Mouse (Mus musculus) kidney, postnatal 25 days (tissue): Measurements from ENCODE around the gene Lasp1.
"Not testable (repeated sequence)": the region's sequence is repeated elsewhere in the genome, so short reads cannot be mapped to it uniquely, and the experiment has no call there.

Experiments
- DNase-seq, 2 experiments: peaks; one replicate each; pipeline ENCODE4 v3.0.0; 2021; ENCODE audit warnings: mixed read lengths in 2 of 2

Lasp1 gene

DNA sequence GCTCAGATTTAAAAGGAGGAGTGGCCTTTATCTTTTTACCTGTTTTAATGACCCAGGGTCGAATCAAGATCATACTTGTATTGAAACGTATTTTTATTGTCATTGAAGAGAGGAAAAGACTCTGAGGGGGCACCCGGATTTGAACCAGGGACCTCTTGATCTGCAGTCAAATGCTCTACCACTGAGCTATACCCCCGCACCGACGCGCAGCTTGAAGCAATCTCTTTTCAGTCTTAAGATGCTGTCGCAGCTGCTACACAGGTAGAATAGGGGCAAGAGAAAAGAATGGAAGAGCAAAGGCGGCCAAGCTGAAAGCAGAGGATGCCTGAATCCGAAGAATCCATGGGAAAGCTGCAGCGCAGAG, at the start of gene Lasp1:
TSS of gene Lasp1 (plus strand) at position 219 of the 364 bp plus-strand sequence.
- DNase-seq, result peak; percentile 86 to 87

DNA sequence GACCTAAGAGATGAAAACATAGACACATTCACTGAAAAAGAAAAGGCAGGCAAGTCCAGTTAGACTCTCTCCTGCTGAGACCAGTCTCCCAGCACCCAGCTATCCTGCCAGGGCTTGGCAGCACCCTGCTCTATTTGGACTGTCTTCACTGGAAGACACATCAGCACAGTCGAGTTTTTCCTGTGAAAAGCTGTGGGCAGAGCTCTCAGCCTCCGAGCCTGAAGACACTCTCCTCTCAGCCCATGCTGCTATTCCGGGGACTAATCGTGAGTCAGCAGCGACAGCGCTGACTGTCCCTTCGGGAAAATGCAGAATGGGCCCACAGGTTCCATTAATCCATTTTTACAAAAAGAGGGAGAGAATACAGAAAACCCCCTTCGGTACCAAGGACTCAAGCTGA, 45.5 kb upstream of the Lasp1 start:
- no peak for DNase-seq

DNA sequence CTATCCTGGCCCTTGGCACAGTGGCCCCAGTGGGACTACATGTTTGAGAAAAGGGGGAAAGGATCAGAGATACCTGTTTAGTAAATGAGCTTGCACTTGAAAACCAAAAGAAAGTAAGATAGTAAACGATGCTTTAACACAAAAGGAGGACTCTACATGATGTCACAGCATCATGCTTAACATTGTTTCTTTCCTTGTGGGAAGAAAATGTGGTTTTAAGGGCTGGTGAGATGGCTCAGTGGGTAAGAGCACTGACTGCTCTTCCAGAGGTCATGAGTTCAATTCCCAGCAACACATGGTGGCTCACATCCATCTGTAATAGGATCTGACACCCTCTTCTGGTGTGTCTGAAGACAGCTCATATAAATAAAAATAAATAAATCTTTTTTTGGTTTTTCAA, 40.7 kb upstream of the Lasp1 start:
- no peak for DNase-seq

DNA sequence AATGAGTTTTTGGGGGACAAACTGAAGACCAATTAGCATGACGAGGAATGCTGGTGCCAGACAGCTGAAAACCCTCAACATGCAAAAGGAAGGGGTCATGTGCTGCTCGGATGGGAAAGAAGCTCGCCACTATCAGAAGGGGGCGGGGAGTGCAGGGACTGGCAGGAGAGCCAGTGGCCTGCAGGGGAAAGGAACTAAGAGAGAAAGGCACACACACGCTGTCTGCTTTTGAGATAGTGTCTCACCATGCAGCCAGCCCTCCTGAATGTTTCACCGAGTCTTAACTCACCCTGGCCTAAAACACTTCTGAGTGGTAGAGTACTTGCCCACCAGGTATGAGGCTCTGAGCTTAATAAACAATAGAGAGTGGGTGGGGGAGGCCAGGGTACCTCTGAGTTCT, 39.9 kb upstream of the Lasp1 start:
- no peak for DNase-seq

DNA sequence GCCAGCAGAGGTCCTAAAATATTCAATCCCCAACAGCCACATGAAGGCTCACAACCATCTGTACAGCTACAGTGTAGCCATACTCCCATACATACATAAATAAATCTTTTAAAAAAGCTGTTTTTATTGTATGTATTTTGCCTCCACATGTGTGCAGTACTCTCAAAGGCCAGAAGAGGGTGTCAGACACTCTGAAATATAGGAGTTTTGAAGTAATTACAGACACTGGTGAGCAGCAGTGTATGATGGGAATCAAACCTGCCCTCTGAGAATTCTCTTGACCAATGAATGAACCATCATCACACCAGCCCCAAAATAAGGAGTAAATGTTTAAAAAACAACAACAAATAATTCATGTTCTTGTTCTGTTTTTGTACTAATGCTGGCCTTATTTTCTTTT, 37.2 kb upstream of the Lasp1 start:
- no peak for DNase-seq

DNA sequence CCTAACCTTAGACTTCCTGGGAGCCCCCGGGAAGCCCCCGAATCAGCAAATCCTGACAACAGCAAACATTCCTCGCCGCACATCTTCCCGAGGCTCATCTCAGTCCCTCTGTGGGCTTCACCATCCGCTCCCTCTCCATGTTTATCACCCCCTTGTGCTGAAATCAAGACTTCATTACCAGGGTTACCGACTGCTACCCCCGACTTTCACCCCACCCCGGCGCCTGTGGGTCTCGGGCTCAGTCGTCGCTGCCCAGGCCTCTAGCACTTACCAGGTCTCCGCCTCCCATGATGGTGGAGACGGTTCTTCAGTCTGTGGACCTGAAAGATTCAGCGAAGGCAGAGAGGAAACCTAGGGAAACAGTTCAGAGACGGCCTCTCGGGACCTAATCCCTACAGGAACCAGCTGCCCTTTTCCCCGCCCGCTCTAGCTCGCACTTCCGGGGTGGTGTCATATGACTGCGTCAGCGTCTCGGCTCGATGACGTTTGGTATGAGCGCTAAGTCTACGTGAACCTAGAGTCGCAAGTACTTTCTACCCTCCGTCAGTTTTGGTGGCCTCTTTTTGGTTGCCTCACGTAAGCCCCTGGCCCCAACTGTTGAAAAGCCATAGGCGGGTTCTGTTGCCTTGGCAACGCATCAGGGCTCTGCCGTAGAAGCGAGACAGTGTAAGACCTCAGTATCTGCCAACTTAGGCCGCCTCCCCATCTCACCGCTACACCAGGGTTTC, 32.5 kb upstream of the Lasp1 start, which contains the start of gene Cwc25:
TSS of gene Cwc25 (minus strand) at position 403 of the 728 bp plus-strand sequence.
- peak; percentile 95 to 97 for DNase-seq

DNA sequence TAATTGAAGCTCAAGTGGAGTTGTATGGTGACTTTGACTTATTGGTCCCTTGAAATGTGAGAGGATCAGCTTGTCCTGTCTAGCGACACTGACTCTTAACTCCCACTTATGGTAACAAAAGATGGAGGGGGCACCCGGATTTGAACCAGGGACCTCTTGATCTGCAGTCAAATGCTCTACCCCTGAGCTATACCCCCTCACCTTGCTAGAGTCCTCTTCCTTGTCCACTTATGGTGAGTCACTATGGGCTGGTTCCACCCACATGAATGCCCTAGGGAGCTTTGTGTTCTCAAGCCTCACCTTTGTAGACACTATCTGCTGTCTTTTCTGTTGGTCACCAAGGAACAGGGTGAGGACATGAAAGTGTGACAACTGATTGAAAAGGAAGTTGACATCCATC, 29.1 kb upstream of the Lasp1 start:
- DNase-seq, result no peak

DNA sequence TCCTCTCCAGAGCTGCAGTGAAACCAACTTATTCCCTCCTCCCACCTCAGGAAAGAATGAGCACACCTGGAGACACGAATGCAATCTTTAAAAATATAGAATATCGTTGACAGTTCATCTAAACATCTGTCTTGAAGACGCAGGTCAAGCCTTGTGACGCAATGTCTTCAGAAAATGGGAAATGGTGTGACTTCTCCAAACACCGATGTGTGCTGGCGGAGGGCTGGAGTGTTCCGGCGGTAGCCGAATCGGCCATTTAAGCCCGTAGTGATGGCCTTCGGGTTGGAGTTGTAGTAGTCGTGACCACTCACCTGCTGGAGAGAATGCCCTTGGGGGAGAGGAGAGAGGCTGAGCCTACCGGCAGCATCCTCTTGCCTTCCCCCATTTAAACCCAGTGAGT, 27.4 kb upstream of the Lasp1 start:
- DNase-seq, result no peak

DNA sequence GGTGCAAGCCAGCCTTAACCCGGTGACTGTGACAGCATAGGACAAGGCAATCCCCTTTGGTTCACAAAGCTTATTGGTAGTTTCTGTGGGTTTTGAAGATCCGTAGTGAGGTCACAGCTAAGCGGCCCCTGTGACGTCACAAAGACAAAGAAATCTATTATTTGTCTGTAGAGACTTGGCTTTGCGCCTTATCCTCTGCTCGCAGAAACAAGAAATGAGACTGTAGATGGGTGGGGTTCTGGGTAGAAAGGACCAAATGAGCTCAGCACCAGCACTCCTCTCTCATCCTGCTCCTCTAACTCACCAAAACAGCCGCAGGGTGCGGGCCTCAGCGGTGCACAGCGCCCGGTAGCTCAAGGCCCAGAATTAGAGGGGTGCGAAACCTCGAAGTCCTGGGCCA, 23.6 kb upstream of the Lasp1 start:
- DNase-seq, result no peak

DNA sequence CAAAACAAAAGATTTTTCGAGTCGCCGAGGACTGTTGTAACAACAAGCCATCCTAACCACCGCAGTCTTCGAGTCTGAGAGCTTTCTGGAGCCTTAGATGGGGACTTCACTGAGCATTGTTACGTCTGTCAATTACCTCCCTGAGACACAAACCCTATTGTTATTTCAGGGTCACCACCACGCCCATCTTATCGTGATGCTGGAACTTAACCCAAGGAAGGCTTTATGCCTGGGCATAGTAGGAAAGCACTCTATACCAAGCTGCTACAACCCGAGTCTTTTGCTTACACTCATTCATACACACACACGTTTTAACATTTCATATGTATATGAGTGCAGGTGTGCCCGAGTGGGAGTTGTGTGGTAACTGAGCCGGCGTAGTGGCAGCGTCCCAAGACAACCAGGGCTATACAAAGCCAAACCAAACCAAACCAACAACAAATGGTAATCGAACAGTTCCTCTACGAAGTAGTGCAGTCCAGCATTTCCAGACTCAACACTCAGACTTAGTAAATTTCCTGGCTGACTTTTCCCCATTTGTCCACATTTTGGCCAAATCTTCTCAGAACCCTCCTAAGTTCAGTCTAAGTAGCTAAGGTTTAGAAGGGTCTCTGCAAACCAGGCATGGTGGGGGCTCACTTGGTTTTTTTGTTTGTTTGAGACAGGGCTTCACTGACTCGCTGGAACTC, 22.8 kb upstream of the Lasp1 start, which contains the start of gene 1700001P01Rik:
TSS of gene 1700001P01Rik (minus strand) at position 111 of the 689 bp plus-strand sequence.
- no peak for DNase-seq

DNA sequence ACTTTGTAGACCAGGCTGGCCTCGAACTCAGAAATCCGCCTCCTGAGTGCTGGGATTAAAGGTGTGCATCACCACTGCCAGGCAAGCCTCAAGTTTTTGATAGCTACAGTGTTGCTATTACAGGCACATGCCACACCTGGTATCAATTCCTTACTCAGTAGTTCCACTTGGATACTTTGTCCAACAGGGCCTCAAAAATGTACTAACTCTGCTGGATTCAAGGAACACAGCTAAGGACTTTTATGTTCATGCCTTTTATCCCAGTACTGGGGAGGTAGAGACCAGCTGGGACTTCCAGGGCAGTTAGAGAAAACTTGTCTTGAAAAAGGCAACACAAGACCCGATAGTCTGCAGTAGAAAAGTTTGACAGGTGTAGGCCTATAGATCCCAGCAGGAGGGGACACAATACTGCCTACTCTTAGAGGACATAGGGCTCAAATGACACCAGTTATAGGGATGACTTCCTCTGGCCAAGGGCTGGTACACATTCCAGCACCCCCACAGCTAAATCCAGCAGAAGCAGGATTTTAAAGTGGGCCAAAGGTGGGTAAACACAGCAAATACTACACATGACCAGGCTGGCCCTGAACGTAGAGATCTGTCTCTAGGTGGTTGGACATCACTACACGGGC, 22.2 kb upstream of the Lasp1 start:
- DNase-seq, result no peak

DNA sequence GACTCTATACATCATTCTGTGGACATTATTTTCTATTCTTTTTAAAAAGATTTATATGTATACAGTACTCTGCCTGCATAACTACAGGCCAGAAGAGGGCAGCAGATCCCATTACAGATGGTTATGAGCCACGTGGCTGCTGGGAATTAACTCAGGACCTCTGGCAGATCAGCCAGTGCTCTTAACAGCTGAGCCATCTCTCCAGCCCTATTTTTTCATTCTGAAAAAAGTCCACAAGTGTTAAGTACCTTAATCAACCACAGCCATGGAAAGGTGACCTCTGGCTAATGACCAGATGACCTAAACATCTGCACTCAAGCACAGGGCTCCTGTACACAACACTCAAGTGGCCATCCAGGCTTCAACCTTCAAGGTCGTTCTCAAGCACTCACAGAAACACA, 21.7 kb upstream of the Lasp1 start:
- peak in 1 of 2 experiments; percentile 45 for DNase-seq

DNA sequence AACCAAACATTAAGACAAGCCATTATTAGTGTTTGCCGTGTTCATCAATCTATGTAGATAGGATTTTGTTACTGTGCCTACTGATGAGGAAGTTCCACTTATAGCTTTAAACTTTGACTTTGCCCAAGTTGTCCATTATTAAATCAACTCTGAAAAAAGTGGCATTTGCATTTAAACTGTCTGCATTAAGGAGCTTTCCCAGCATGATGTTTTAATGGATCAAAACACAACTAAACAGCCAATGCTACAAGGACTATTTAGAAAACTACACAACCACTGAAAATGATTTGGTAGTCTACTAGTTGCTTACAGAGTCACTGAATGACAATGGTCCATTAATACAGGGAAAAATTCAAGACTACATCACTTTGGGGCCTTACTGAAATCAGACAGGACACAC, 19.9 kb upstream of the Lasp1 start:
- no peak for DNase-seq

DNA sequence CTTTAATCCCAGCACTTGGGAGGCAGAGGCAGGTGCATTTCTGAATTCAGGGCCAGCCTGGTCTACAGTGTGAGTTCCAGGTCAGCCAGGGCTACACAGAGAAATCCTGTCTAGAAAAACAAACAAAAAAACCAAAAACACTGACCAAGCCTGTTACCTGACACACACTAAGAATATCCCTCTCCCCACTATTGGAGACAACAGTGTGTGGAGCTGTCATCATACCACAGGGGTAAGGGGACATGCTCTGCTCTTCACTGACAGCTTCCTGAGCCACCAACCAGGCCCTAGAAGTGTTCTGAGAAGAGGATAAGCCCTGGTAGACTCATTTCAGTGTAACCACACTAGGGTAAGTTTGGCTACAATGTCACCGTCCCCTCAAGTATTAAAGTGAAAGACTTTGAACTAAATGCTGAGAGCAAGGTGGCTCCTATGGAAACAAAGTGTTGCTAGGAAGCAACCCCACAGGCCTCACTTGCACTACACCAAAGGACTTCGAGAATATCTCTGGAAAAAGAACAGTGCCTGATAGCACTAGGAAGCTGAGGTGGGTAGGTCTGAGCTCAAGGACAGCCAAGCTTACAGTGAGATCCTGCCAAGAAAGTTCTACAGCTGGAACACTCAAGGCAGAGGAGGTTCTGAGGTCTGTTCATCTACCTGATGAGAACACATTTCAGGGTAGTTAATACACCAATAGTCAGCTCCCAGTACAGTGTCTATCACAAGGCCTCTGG, 18.7 kb upstream of the Lasp1 start:
- no peak for DNase-seq

DNA sequence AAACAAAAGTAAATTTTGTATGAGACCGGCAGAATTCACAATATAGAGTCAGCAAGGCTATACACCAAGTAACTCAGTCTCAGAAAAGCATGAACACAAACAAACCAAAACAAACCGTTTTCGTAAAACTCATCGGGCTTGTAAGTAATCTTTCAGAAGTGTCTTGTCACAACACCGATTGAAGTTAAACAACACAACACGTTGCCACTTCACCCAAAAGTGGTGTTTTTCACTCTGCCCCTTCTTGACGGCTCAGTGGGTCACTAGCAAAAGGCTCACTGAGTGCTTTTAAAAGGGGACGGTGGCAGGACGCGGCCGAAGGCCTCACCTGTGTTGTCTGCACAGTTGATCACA, 17.3 kb upstream of the Lasp1 start:
- DNase-seq, result no peak

DNA sequence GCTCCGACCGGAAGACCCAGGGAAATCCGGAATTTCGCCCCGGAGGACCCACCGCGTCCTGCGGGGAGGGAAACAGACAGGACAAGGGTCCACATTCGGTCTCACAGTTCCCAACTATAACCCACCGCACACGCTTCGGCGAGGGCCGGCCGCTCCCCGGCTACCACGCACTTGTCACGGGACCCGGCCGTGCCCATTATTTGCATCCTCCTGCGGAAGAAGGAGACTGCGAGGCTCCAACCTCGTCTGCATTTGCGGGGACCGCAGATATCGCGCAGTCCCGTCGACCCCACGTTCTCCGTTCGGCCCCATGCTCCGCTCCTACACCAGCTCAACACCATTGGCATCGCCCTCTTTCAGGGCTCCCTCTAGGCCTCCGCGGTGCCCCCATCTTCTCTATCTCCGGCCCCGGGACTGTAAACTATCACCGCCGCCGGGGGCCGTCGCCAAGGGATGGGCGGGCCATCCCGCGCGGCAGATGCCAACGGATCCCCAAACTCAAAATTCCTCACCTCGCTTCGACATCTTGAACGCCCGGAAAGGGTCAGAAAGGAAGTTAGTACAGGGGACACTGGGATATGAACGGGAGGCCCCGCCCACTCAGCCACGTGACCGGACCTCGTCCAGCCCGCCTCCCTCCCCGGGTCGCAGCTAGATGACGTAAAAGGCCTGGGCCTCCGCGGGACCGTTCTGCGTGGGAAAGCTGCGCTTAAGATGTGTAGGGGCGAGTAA, 16.8 kb upstream of the Lasp1 start, which contains the start of gene Rpl23:
TSS of gene Rpl23 (minus strand) at position 606 of the 732 bp plus-strand sequence.
- DNase-seq, result peak; percentile 99 to 100

DNA sequence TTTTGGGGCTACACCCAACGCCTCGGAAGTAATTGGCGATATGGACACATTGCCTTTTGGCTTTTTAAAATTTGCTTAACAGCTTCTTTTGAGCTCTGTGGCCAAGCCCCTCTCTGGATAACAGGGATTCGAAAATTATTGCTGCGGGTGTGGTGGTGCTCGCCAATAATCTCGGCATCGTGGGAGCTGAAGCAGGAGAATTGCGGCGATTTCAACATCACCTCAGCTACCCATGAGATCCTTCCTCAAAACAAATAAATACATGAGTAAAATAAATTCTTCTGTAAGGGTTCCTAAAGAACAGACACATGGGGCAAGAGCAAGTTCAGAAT, 16.3 kb upstream of the Lasp1 start:
- DNase-seq, result no peak

DNA sequence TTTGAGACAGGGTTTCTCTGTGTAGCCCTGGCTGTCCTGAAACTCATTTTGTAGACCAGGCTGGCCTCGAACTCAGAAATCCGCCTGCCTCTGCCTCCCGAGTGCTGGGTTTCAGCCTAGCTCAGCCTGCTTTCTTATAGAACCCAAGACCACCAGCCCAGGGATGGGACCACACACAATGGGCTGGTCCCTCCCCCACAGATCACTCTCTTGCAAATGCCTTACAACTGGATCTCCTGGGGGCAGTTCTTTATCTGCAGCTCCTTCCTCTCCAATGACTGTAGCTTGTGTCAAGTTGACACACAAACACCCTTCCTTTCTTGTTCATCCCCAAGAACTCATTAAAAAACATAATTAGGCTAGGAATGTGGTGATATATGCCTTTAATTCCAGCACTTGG, 10.8 kb upstream of the Lasp1 start:
- DNase-seq, result no peak

DNA sequence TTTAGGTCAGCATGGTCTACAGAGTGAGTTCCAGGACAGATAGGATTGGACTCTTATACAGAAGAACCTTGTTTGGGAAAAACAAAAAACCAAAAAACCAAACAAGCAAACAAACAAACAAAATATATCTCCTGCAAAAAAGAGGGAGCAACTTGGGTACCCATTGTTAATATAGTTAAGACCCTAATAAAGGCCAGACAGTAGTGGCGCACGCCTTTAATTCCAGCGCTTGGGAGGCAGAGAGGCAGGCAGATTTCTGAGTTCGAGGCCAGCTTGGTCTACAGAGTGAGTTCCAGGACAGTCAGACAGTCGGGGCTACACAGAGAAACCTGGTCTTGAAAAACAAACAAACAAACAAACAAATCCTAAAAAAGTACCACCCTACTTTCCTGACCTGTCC, 9.1 kb upstream of the Lasp1 start:
- no peak for DNase-seq

DNA sequence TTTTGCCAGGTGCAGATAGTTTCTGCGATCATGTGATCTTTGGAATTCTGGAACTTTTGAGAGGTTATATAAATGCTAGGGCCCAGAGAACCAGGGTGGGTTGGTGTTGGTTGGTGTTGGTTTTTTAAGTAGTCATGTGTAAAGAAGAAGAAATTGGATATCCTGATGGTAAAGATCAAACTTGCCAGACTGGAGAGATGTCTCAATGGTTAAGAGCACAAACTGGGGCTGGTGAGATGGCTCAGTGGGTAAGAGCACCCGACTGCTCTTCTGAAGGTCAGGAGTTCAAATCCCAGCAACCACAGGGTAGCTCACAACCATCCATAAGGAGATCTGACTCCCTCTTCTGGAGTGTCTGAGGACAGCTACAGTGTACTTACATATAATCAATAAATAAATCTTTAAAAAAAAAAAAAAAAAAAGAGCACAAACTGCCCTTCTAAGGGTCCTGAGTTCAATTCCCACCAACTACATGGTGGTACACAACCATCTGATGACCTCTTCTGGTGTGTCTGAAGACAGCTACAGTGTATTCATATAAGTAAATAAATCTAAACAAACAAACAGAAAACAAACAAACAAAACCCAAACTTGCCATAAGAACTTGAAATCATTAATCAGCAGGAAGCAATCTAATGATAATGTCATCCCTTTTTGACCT, 7.9 kb upstream of the Lasp1 start:
- not testable (repeated sequence) for DNase-seq

DNA sequence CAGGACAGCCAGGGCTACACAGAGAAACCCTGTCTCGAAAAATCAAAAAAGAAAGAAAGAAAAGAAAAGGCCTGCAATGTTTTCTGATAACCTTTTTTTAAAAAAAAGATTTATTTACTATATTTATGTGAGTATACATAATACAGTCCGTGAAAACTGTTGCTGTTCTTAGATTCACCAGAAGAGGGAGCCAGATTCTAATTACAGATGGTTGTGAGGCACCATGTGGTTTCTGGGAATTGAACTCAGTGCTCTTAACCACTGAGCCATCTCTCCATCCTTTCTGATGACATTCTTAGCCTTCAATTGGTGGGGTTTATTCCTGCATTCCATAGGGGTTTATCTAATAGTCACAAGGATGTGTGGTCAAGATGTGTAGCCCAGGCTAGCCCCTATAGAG, 5.6 kb upstream of the Lasp1 start:
- peak in 1 of 2 experiments; percentile 78 for DNase-seq

DNA sequence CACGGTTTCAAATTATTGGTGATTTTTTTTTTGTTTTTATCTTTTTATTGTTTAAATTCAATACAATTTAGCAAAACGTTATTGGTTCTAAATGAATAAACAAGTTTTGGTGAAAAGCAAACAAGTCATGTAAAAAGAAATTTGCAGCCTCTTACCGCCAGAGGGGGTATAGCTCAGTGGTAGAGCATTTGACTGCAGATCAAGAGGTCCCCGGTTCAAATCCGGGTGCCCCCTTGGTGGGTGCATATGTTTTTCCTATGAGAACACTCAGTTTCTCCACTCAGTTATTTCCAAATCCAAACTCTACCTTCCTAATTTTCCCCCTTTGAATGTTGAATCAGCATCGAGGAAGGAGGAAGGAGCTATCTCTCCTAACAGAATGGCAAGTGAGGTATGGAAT, 1.9 kb upstream of the Lasp1 start:
- peak; percentile 71 to 83 for DNase-seq
